Mouse (Mus musculus) thymus, postnatal 36 days (tissue): ENCODE data around the gene Nceh1.
"Not testable (repeated sequence)": the region's sequence is repeated elsewhere in the genome, so short reads cannot be mapped to it uniquely, and the experiment has no call there.

Experiments used
- DNase-seq, 2 experiments: peaks; one replicate each; pipeline ENCODE4 v3.0.0; 2022; ENCODE audit warnings: mixed read lengths in 2 of 2

Gene Nceh1

GRCm38 (mm10) chr3:27233361-27233760 lies 50.6 kb downstream of the Nceh1 start:
- DNase-seq: no peak

DNA sequence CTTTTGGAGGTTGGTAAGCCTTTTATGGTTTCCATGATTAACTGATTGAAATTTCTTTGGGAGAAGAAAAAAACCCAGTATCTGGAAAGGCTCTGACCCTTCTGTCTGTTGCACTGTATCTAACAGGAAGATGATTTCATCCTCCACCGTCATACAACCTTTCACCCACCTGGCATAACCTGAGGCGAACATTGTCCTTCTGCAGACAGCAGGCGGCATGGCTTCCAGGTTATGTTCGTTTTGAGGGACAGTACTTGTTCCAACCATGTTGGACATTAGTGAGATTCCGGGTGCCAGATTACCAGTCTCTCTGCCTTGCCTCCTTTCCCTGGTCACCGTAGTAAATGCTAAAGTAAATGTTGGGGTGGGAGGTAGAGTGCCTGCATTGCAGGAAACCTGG lies 51.1 kb downstream of the Nceh1 start:
- DNase-seq: no peak

DNA sequence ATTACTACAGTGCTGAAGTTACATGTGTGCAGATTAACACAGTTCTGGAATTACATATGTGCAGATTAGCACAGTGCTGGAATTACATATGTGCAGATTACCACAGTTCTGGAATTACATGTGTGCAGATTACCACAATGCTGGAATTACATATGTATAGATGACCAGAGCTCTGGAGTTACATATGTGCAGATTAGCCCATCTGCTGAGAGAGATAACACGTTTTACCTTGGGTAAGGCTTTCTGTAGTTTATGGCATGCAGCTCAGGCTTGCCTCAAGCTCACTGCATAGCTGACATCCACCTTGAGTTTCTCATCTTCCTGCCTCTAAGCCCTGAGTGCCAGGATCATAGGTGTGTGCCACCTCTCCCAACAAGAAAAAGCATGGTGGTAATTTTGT lies 52.2 kb downstream of the Nceh1 start:
- DNase-seq: no peak

- DNase-seq: no peak
Observed at GRCm38 (mm10) chr3:27237226-27237625, 54.5 kb downstream of the Nceh1 start.

DNA sequence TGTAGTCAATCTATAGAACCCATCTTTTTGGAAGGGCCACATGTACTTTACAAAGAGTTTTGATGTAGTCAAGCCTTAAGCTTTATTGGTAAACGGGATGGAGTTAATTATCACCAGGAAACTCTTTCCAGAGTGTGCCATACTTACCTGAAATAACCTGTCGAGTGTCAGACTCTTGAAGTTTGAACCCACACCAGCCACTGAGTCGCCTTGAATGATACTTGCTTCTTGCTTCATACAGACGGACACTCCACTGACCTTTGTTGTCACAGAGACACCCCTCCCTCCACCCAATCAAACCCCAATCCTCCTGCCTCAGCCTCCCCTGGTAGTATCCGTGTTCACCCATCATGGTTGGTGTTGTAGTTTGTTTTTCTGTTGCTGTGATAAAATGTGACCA lies 55.8 kb downstream of the Nceh1 start:
- no peak for DNase-seq

DNA sequence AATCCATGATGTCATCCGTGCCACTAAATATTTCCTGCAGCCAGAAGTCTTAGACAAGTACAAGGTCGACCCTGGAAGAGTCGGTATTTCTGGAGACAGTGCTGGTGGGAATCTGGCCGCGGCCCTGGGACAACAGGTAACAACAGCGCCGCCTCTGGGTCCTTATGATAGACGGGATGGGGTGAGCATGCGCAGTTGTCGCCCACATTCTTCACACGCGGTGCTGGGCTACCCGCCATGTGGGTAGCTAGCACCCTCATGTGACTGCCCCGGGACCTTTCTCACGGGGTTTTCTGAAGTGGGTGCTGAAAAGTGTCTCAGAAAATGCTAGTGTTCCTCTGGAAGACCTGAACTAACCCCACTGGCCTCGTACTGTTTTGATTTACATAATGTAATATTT lies 56.8 kb downstream of the Nceh1 start:
- no peak for DNase-seq

GRCm38 (mm10) chr3:27241864-27242263 lies 59.1 kb downstream of the Nceh1 start:
- no peak for DNase-seq

GRCm38 (mm10) chr3:27246166-27246565 lies 63.4 kb downstream of the Nceh1 start:
- DNase-seq: no peak

- DNase-seq: no peak
Observed at GRCm38 (mm10) chr3:27247785-27248184, 65.0 kb downstream of the Nceh1 start.

DNA sequence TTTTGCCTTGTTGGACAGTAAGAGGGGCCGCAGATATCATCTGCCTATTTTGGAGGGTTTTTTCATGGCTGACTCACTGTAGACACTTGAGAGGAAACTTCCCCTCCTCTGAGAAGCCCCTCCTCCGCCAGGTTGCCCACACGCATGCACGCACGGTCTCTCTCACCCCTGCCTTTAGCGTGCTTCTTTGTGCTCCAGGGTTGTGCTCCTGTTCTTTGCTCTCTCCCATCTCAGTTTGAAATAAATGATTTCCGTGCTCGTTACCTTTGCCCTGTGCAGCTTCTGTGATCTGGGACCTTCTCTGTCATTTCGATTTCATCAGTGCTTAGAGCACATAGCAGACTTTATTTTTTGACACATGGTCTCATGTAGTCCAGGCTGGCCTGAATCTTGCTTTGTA lies 66.3 kb downstream of the Nceh1 start:
- no peak for DNase-seq

- no peak for DNase-seq
Observed at GRCm38 (mm10) chr3:27250936-27251335, 68.2 kb downstream of the Nceh1 start.

- DNase-seq: no peak
Observed at GRCm38 (mm10) chr3:27258461-27258860, 75.7 kb downstream of the Nceh1 start.

DNA sequence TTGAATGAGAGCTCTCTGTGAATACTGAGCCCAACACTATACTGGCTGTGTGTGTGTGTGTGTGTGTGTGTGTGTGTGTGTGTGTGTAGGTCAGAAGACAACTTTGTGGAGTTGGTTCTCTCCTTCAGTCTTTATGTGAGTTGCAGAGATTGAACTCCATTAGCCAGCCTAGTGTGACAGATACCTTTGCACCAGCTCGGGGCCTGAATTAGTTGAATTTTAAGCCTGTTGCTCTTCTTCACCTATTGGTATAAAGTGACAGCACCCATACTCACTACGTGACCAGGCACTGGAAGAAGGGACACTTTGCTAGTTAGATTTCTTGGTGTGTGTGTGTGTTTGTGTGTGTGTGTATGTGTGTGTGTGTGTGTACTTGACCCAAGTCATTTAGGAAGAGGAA lies 77.6 kb downstream of the Nceh1 start:
- no peak for DNase-seq

DNA sequence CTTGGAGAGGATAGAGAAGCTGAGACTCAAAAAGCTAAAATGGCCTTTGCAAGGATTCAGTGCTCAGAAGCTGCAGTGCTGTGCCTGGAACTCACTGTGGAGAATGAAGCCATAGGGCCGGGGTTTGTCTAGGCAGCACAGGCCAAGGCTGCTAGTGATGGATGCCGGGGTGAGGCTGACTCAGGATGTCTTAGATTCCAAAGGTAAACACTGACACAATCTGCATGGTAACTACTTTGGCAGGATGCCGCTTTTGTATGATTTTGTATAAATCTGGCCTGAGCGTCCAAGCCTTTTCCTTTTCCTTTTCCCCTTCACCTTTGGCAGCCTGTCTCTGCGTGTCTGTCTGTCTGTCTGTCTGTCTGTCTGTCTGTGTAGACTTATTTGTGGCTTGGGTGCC lies 84.6 kb downstream of the Nceh1 start:
- no peak for DNase-seq

DNA sequence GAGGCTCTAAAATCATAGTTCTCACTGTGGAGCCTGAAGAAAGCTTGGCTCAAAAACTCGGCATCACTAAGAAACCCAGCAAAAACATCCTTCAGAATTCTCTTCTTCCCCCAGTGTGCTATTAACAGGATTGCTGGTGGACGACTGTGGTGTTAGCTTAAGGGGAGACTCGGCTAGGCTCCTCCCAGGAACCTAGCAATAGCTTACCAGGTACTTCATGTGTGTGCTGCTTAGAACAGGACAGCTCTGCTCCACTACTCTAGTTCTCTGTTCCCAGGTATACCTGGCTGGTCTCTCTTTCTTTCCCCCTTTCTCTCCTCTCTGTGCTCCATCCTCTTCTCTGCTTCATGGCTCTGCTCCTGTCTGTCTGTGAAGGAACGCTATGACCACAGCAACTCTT lies 85.1 kb downstream of the Nceh1 start:
- no peak for DNase-seq

- no peak for DNase-seq
Observed at GRCm38 (mm10) chr3:27269151-27269550, 86.4 kb downstream of the Nceh1 start.

GRCm38 (mm10) chr3:27270160-27270962 lies 87.6 kb downstream of the Nceh1 start:
- peak; percentile 61 to 65 for DNase-seq

DNA sequence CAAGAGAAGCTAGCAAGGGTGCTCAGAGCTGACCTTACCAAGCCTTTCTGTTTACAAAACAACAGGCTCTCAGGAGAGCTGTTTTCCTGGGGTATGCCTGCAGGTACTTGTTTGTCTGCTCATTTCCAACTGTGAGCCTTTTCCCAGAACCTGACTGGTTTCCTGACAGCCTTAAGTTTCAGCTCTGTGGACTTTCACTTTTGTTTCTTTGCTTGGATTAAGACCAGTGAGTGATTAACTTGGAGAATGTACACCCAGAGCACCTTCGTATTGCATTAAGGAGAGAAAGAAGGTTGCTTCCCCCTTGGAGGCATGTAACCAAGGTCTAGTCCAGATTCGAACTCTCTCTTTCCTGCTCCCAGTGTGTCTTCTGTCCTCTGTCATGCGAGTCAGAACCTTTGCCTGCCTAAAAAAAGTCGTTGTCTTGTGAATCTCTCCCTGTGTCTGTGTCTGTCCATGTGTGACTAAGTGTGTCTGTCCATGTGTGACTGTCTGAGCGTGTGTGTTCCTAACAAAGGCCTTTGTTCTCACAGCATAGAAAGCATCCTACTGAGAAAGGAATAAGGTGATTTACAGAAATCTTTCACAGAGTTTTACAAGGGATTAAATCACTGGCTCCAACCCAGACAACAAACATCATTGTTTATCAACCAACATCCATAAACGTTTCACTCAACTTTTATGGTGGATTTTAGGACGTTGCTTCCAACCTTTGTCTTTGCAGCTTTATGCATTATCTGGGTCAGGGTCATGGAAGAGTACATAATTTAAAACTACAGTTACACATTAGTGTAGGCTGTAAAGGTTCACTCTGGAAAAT lies 90.4 kb downstream of the Nceh1 start:
- no peak for DNase-seq

GRCm38 (mm10) chr3:27279286-27279925 lies 96.6 kb downstream of the Nceh1 start:
- DNase-seq: not testable (repeated sequence)

DNA sequence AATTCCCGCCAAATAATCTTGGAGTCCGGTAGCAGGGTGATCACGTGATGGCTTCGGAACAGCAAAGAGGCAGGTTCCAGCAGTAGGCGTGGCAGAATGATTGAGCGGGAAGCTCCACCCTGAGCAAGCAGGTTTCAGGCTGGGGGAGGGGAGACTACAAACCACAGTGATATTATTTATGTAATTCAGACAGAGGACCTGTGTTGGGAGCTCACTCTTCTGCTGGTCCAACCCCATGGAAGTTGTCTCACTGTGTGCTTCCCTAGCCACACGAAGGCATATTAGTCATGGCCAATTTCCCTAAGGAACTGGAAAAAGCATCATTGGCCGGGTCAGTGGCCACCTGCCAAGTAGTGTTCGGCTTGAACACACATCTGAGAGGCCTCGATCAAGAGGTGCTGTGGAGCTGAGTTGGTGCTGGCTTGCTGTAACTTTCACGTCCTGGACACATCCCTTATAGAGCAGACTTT lies 97.5 kb downstream of the Nceh1 start:
- DNase-seq: peak; percentile 13 to 47

DNA sequence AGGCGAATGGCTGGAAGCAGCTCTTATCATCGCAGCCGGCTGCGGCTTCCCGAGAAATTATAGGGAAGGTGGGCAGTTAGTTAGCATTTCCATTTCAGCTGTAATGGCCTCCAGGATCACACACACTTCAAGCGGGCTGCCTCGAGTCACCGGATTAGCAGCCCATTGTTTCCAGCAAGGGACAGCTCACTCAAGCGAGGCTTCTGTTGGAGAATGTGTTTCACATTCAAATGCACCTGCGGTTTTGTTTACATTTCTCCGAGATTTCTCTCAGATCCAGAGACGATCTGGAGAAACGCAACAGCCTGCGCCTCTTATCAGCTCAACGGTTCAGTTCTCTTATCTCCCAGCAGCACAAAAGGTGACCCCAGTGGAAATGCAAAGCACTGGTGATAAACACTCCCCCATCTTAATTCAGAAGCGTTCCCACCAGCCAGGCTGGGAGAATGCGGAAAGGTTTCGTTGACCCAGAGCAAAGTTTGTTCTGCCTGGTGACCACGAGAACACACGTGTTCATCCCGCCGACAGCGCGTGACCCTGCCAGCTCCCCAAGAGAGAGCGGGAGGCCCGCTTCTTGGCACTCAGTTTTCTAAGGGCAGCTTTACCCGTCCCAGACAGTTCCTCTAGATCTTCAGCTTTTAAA lies 100.4 kb downstream of the Nceh1 start:
- no peak for DNase-seq

- DNase-seq: no peak
Observed at GRCm38 (mm10) chr3:27283796-27284195, 101.0 kb downstream of the Nceh1 start.

DNA sequence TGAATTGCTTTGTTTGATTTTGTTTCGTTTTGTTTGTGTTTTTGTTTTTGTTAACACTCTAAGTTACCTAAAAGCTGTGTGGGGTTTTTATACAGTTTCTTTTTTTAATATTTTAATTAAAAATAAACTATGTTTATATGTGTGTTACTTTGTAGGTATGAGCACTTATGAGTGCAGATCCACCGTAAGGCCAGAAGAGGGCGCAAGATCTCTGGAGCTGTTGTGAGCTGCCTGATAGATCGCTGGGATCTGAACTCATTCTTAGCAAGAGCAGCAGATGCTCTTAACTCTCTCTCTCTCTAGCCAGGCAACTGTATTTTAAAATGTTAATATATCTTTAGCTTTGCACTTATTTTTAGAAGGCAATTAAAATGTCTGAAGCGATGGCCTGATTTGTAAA lies 101.5 kb downstream of the Nceh1 start:
- DNase-seq: peak in 1 of 2 experiments; percentile 17
